9 mouse cellular contexts compared by ENCODE assay signal in the genomic region with DNA sequence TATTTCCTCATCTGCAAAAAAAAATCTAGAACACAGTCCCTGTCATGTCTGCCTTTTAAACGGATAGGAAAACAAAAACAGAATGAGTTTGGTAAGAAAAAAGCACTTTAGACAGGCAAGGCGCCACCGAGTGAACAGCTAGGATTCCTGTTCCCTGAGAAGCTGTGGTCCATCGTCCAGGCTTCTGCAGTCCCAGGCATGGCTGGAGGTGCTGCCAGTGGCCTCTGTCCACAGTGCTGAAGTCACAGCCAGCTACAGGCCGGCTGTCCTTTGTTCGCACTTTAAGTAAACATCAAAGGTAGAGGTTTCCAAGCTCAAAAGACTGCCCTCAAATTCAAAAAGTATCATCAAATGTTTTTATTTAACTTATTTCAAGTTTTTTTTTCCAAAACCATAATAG. TPM values are rescaled to one million over a fixed set of nuclear protein-coding genes. Genes with fewer than 3 reads are reported as not detected.
DNase-seq lines count a peak whose midpoint lies in the region; ATAC-seq and TF ChIP-seq lines count a peak whose summit lies in the region.
"Had no signal": no experiment of that assay in that cellular context is flagged by ENCODE, and none has a peak within 500 bp of the region (broad histone marks: within the 10 kb centered on the region; RNA-seq: fewer than 3 reads in every experiment).

No protein-coding gene starts in this region.

- WGBS in intestine, embryonic 14.5 days: 2% methylated on average over 6 of the region's 6 CpGs
- 4% methylated on average over 6 of the region's 6 CpGs for WGBS in intestine, embryonic 16.5 days

- peak; percentile 60 for DNase-seq in intestine, embryonic 14.5 days (ENCODE audit: low spot score)
- DNase-seq in right cerebral cortex, postnatal 25 days: peak; percentile 19
- DNase-seq in right cerebral cortex, postnatal 36 days (ENCODE audit: low spot score in 2 of 2): no peak
- DNase-seq in embryo, embryonic 11 days: peak; percentile 72
- DNase-seq in layer of hippocampus, postnatal 10 days (ENCODE audit: low spot score in 2 of 2): no peak
- no peak for DNase-seq in urinary bladder, postnatal 10 days (ENCODE audit: low spot score)

- H3K27me3 ChIP-seq in intestine, embryonic 14.5 days (replicated peaks; ENCODE audit: control insufficient read depth, insufficient read depth, low read length): peaks cover 12% of the 10 kb centered on the region; the same call in 1 of the 2 replicates
- H3K27me3 ChIP-seq in intestine, embryonic 16.5 days (replicated peaks; ENCODE audit: control insufficient read depth, insufficient read depth, low read length): peaks cover 6% of the 10 kb centered on the region; the same call in 1 of the 2 replicates
- no peaks in the 10 kb centered on the region for H3K27me3 ChIP-seq in myocyte (ENCODE audit: control insufficient read depth, insufficient read depth, insufficient read length)

- H3K4me2 ChIP-seq in intestine, embryonic 14.5 days (ENCODE audit: low read length): no peak overlapping the region
- no peak overlapping the region for H3K4me2 ChIP-seq in intestine, embryonic 16.5 days (ENCODE audit: low read depth, low read length)
- no peak overlapping the region for H3K4me2 ChIP-seq in myocyte (ENCODE audit: low read depth)
- H3K4me2 ChIP-seq: neural tube, embryonic 13.5 days had no signal

- H3K4me3 ChIP-seq in intestine, embryonic 14.5 days (ENCODE audit: low read depth, low read length): no peak overlapping the region
- H3K4me3 ChIP-seq in intestine, embryonic 16.5 days (ENCODE audit: low read length): no peak overlapping the region
- H3K4me3 ChIP-seq in myocyte: no peak overlapping the region
- H3K4me3 ChIP-seq: neural tube, embryonic 13.5 days had no signal

- ATAC-seq in intestine, embryonic 14.5 days (replicated peaks; ENCODE audit: low FRiP score, low TSS enrichment, low read depth): no peak
- ATAC-seq in intestine, embryonic 16.5 days: no peak

- no peaks in the 10 kb centered on the region for H3K36me3 ChIP-seq in intestine, embryonic 14.5 days (ENCODE audit: control insufficient read depth, insufficient read depth, low read length)
- H3K36me3 ChIP-seq in intestine, embryonic 16.5 days (ENCODE audit: control insufficient read depth, insufficient read depth, low read length): no peaks in the 10 kb centered on the region
- no peaks in the 10 kb centered on the region for H3K36me3 ChIP-seq in myocyte (ENCODE audit: control insufficient read depth, insufficient read depth)

- H3K79me2 ChIP-seq in myocyte (ENCODE audit: control insufficient read depth, insufficient read depth): no peaks in the 10 kb centered on the region

- no peak overlapping the region for H3K27ac ChIP-seq in intestine, embryonic 14.5 days (ENCODE audit: low read depth)
- H3K27ac ChIP-seq in intestine, embryonic 16.5 days (ENCODE audit: low read length): no peak overlapping the region
- H3K27ac ChIP-seq: neural tube, embryonic 13.5 days had no signal

- no peak overlapping the region for H3ac ChIP-seq in myocyte (ENCODE audit: control insufficient read depth, insufficient read length)

- no peak overlapping the region for H3K9ac ChIP-seq in intestine, embryonic 14.5 days (ENCODE audit: low read length)
- H3K9ac ChIP-seq in intestine, embryonic 16.5 days (ENCODE audit: low read depth, low read length): no peak overlapping the region
- H3K9ac ChIP-seq: neural tube, embryonic 13.5 days had no signal

- H3K9me3 ChIP-seq in intestine, embryonic 14.5 days (ENCODE audit: control insufficient read depth, low read length): no peaks in the 10 kb centered on the region
- no peaks in the 10 kb centered on the region for H3K9me3 ChIP-seq in intestine, embryonic 16.5 days (ENCODE audit: control insufficient read depth, low read length)
- H3K9me3 ChIP-seq: neural tube, embryonic 13.5 days had no signal

- no peak for TF ChIP-seq POLR2A in myocyte (IDR thresholded peaks at IDR 0.05; ENCODE audit: insufficient read length, low read depth)

- H3K4me1 ChIP-seq in intestine, embryonic 14.5 days (replicated peaks; ENCODE audit: control insufficient read depth, insufficient read depth, low read length): no peaks in the 10 kb centered on the region
- peaks cover 4% of the 10 kb centered on the region; the same call in 1 of the 2 replicates for H3K4me1 ChIP-seq in intestine, embryonic 16.5 days (ENCODE audit: control insufficient read depth, insufficient read depth, low read length)

TF ChIP-seq in myocyte, 11 proteins besides CTCF, POLR2A, EP300 and RAD21:
- TF ChIP-seq MYOG (IDR thresholded peaks at IDR 0.05; ENCODE audit: control insufficient read depth in 1 of 3, insufficient read depth in 1 of 3, insufficient read length in 2 of 3, low read depth in 2 of 3) (no peak), REST (IDR thresholded peaks at IDR 0.05; ENCODE audit: insufficient read depth, insufficient read length) (peak; percentile 97)

RNA-seq across cellular contexts. Expression of a gene that starts 4.6 kb away (rescaled TPM):
- 7.3 and 7.4 TPM in 2 replicates for polyA plus RNA-seq in intestine, embryonic 14.5 days (2014; fragmentation: Nextera tagmentation; extraction: Ambion mirVana)
- 7.2 and 8.4 TPM in 2 replicates for polyA plus RNA-seq in intestine, embryonic 16.5 days (2015; fragmentation: Nextera tagmentation; extraction: Ambion mirVana)
- 32.8 TPM for polyA plus RNA-seq in myocyte (2012; fragmentation: generic; extraction: Trizol)
- 100 to 1,000 TPM; 192 to 205 TPM for total RNA-seq in layer of hippocampus, postnatal 10 days (2021)

RNA-seq across cellular contexts. Expression of a gene that starts 24.4 kb away (rescaled TPM):
- 0.44 and 0.97 TPM in 2 replicates for polyA plus RNA-seq in intestine, embryonic 14.5 days (2014; fragmentation: Nextera tagmentation; extraction: Ambion mirVana)
- polyA plus RNA-seq in intestine, embryonic 16.5 days (2015; fragmentation: Nextera tagmentation; extraction: Ambion mirVana): 0.22 TPM in 1 of 2 replicates, not detected in the other
- polyA plus RNA-seq in myocyte (2012; fragmentation: generic; extraction: Trizol): 0.76 TPM
- total RNA-seq in layer of hippocampus, postnatal 10 days (2021): not detected

RNA-seq across cellular contexts. Expression of a gene that starts 28.6 kb away (rescaled TPM):
- 1.6 and 1.9 TPM in 2 replicates for polyA plus RNA-seq in intestine, embryonic 14.5 days (2014; fragmentation: Nextera tagmentation; extraction: Ambion mirVana)
- 0.73 and 0.83 TPM in 2 replicates for polyA plus RNA-seq in intestine, embryonic 16.5 days (2015; fragmentation: Nextera tagmentation; extraction: Ambion mirVana)
- not detected for polyA plus RNA-seq in myocyte (2012; fragmentation: generic; extraction: Trizol)
- 100 to 1,000 TPM; 129 to 142 TPM for total RNA-seq in layer of hippocampus, postnatal 10 days (2021)

RNA-seq across cellular contexts. Expression of a gene that starts 55.3 kb away (rescaled TPM):
- polyA plus RNA-seq in intestine, embryonic 14.5 days (2014; fragmentation: Nextera tagmentation; extraction: Ambion mirVana): 481 and 510 TPM in 2 replicates
- polyA plus RNA-seq in intestine, embryonic 16.5 days (2015; fragmentation: Nextera tagmentation; extraction: Ambion mirVana): 448 and 464 TPM in 2 replicates
- 334 TPM for polyA plus RNA-seq in myocyte (2012; fragmentation: generic; extraction: Trizol)
- 100 to 1,000 TPM; 249 to 263 TPM for total RNA-seq in layer of hippocampus, postnatal 10 days (2021)

Comparison
In these comparisons a context has a peak if more than half of its experiments do, and no peak if none do; other contexts are left out.
1. DNase-seq: peak in intestine, embryonic 14.5 days (single experiment), right cerebral cortex, postnatal 25 days (single experiment) and embryo, embryonic 11 days (single experiment); none in right cerebral cortex, postnatal 36 days (0 of 2), layer of hippocampus, postnatal 10 days (0 of 2) and urinary bladder, postnatal 10 days (single experiment).